Mouse (Mus musculus) liver, adult 2 months (tissue): ENCODE data around the gene Zdhhc14.

ENCODE experiments used
- CTCF ChIP-seq: fragments of 200-500 bp; IDR thresholded peaks from 2 replicates; pipeline ENCODE4 v1.5.1; 2011; ENCODE audit warnings: low read depth, low read length, control low read depth
- POLR2A ChIP-seq: fragments of 200-500 bp; IDR thresholded peaks from 2 replicates; pipeline ENCODE4 v1.6.1; 2011; ENCODE audit warnings: low read length, control low read depth; ENCODE audit not compliant: insufficient read depth; ENCODE audit errors: extremely low read depth

DNA sequence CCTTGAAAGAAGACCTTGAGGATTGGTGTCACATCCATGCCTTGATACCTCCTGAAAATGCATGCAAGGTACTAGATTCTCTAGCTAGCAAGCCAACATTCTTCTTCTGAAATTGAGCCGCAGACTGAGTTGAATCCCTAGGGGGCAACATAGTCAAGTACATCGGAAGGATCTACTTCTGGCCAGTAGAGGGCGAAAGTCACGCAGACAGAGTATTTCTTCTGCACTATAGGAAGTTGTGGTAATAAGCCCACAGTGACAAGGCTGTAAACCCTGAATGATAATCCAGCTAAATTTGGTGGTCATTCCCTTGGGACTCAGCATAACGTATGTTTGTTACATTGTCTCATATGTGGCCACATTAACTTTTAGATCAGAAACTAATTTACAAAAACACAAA lies 303.5 kb downstream of the Zdhhc14 start:
- TF ChIP-seq CTCF (peak; percentile 61), POLR2A (no peak)
